Mouse (Mus musculus) MEL (cell line): ENCODE data around the gene Fhl2. TPM values are rescaled to one million over a fixed set of nuclear protein-coding genes. Genes with fewer than 3 reads are reported as not detected.

Experiments used
- DNase-seq: peaks from one replicate; pipeline ENCODE4 v3.0.0; 2011; ENCODE audit warnings: low read depth, low spot score
- H3K27ac ChIP-seq: 2 replicates; pipeline ENCODE4 v1.5.1; 2012; ENCODE audit warnings: low read depth, mild to moderate bottlenecking, control low read depth, low read length, moderate library complexity; ENCODE audit not compliant: control insufficient read depth
- H3K27me3 ChIP-seq, 2 experiments: fragments of 150-350 bp in 1 of 2; sonication (generic) in 1 of 2; 2 replicates each; pipeline ENCODE4 v1.6.1; 2012; ENCODE audit warnings: low read length in 2 of 2, mild to moderate bottlenecking in 2 of 2, improper control_type of control experiment in 1 of 2, moderate library complexity in 1 of 2; ENCODE audit not compliant: insufficient read depth in 2 of 2, control insufficient read depth in 1 of 2
- H3K36me3 ChIP-seq, 2 experiments: 2 replicates each; pipeline ENCODE4 v1.6.1; 2012 to 2014; ENCODE audit warnings: low read length in 2 of 2, improper control_type of control experiment in 1 of 2, inconsistent platforms in 1 of 2, mild to moderate bottlenecking in 1 of 2; ENCODE audit not compliant: insufficient read depth in 2 of 2, control insufficient read depth in 1 of 2
- H3K4me1 ChIP-seq, 2 experiments: fragments of 150-350 bp in 1 of 2; sonication (generic) in 1 of 2; 2 replicates each; pipeline ENCODE4 v1.6.1; 2012; ENCODE audit warnings: low read length in 2 of 2, improper control_type of control experiment in 1 of 2, mild to moderate bottlenecking in 1 of 2; ENCODE audit not compliant: insufficient read depth in 2 of 2, control insufficient read depth in 1 of 2
- H3K4me3 ChIP-seq, 2 experiments: fragments of 150-350 bp in 1 of 2; sonication (generic) in 1 of 2; 2 replicates each; pipeline ENCODE4 v1.5.1; 2012; ENCODE audit warnings: low read depth in 2 of 2, low read length in 2 of 2, mild to moderate bottlenecking in 2 of 2, moderate library complexity in 2 of 2, control low read depth in 1 of 2, improper control_type of control experiment in 1 of 2; ENCODE audit not compliant: control insufficient read depth in 1 of 2, insufficient read depth in 1 of 2
- H3K79me2 ChIP-seq: 2 replicates; pipeline ENCODE4 v1.6.1; 2012; ENCODE audit warnings: mild to moderate bottlenecking, low read length, moderate library complexity; ENCODE audit not compliant: control insufficient read depth, poor library complexity, insufficient read depth
- H3K9ac ChIP-seq: 2 replicates; pipeline ENCODE4 v1.6.1; 2012; ENCODE audit warnings: low read depth, mild to moderate bottlenecking, control low read depth, low read length, moderate library complexity; ENCODE audit not compliant: control insufficient read depth, poor library complexity, severe bottlenecking
- H3K9me3 ChIP-seq: fragments of 150-350 bp; sonication (generic); replicated peaks from 2 replicates; pipeline ENCODE4 v1.6.1; 2012; ENCODE audit warnings: mild to moderate bottlenecking, low read length, improper control_type of control experiment, moderate library complexity; ENCODE audit not compliant: insufficient read depth
- BHLHE40 ChIP-seq: IDR thresholded peaks from 2 replicates; pipeline ENCODE4 v1.6.1; 2012; ENCODE audit warnings: low read depth, mild to moderate bottlenecking, inconsistent platforms, low read length, improper control_type of control experiment, borderline replicate concordance
- CHD1 ChIP-seq: IDR thresholded peaks from 2 replicates; pipeline ENCODE4 v1.6.1; 2012; ENCODE audit warnings: low read depth, mild to moderate bottlenecking, inconsistent platforms, low read length, improper control_type of control experiment
- CHD2 ChIP-seq: IDR thresholded peaks from 2 replicates; pipeline ENCODE4 v1.6.1; 2011; ENCODE audit warnings: low read length, improper control_type of control experiment
- CTCF ChIP-seq, 3 experiments: IDR thresholded peaks in 2 of 3; conservative IDR thresholded peaks in 1 of 3; 2 replicates each; pipeline ENCODE4 v1.5.1; 2011 to 2012; ENCODE audit warnings: low read length in 3 of 3, low read depth in 2 of 3, mild to moderate bottlenecking in 2 of 3, improper control_type of control experiment in 1 of 3, inconsistent platforms in 1 of 3, mixed read lengths in 1 of 3, moderate library complexity in 1 of 3; ENCODE audit not compliant: control insufficient read depth in 1 of 3, insufficient read depth in 1 of 3, poor library complexity in 1 of 3, severe bottlenecking in 1 of 3
- E2F4 ChIP-seq: IDR thresholded peaks from 2 replicates; pipeline ENCODE4 v1.6.1; 2011; ENCODE audit warnings: low read depth, low read length, improper control_type of control experiment, borderline replicate concordance
- ELF1 ChIP-seq: IDR thresholded peaks from 2 replicates; pipeline ENCODE4 v1.6.1; 2014; ENCODE audit warnings: low read depth, mild to moderate bottlenecking, inconsistent platforms, low read length, improper control_type of control experiment, moderate library complexity
- ETS1 ChIP-seq: IDR thresholded peaks from 2 replicates; pipeline ENCODE4 v1.6.1; 2012; ENCODE audit warnings: low read depth, mild to moderate bottlenecking, inconsistent platforms, low read length, improper control_type of control experiment, moderate library complexity
- GABPA ChIP-seq: IDR thresholded peaks from 2 replicates; pipeline ENCODE4 v1.6.1; 2012; ENCODE audit warnings: low read depth, mild to moderate bottlenecking, inconsistent platforms, low read length, improper control_type of control experiment, moderate library complexity
- GATA1 ChIP-seq: IDR thresholded peaks from 2 replicates; pipeline ENCODE4 v1.6.1; 2011; ENCODE audit warnings: low read depth, low read length, improper control_type of control experiment
- HCFC1 ChIP-seq: IDR thresholded peaks from 2 replicates; pipeline ENCODE4 v1.6.1; 2012; ENCODE audit warnings: low read depth, mild to moderate bottlenecking, inconsistent platforms, low read length, improper control_type of control experiment, moderate library complexity
- JUND ChIP-seq: IDR thresholded peaks from 2 replicates; pipeline ENCODE4 v1.6.1; 2011; ENCODE audit warnings: low read depth, mild to moderate bottlenecking, improper control_type of control experiment, low read length
- MAFK ChIP-seq: IDR thresholded peaks from 2 replicates; pipeline ENCODE4 v1.6.1; 2011; ENCODE audit warnings: low read depth, mild to moderate bottlenecking, low read length, improper control_type of control experiment, borderline replicate concordance
- MAX ChIP-seq: IDR thresholded peaks from 2 replicates; pipeline ENCODE4 v1.6.1; 2011; ENCODE audit warnings: low read length, improper control_type of control experiment
- MAZ ChIP-seq: IDR thresholded peaks from 2 replicates; pipeline ENCODE4 v1.6.1; 2012; ENCODE audit warnings: low read depth, mild to moderate bottlenecking, inconsistent platforms, low read length, improper control_type of control experiment
- MEF2A ChIP-seq: IDR thresholded peaks from 2 replicates; pipeline ENCODE4 v1.6.1; 2014; ENCODE audit warnings: low read depth, mild to moderate bottlenecking, inconsistent platforms, low read length, improper control_type of control experiment; ENCODE audit not compliant: poor library complexity, insufficient replicate concordance, severe bottlenecking; ENCODE audit errors: extremely low read depth
- MXI1 ChIP-seq: IDR thresholded peaks from 2 replicates; pipeline ENCODE4 v1.6.1; 2011; ENCODE audit warnings: mild to moderate bottlenecking, low read depth, low read length, improper control_type of control experiment
- MYB ChIP-seq: IDR thresholded peaks from 2 replicates; pipeline ENCODE4 v1.6.1; 2011; ENCODE audit warnings: mild to moderate bottlenecking, low read depth, low read length, improper control_type of control experiment
- NELFE ChIP-seq: IDR thresholded peaks from 2 replicates; pipeline ENCODE4 v1.6.1; 2011; ENCODE audit warnings: low read depth, low read length, improper control_type of control experiment
- NRF1 ChIP-seq: IDR thresholded peaks from 2 replicates; pipeline ENCODE4 v1.6.1; 2014; ENCODE audit warnings: low read depth, mild to moderate bottlenecking, inconsistent platforms, low read length, improper control_type of control experiment, moderate library complexity; ENCODE audit not compliant: poor library complexity, insufficient read depth, severe bottlenecking
- POLR2A ChIP-seq, 2 experiments: IDR thresholded peaks; 2 replicates each; pipeline ENCODE4 v1.6.1; 2011 to 2012; ENCODE audit warnings: low read length in 2 of 2, mild to moderate bottlenecking in 2 of 2, control low read depth in 1 of 2, improper control_type of control experiment in 1 of 2, low read depth in 1 of 2, moderate library complexity in 1 of 2; ENCODE audit not compliant: control insufficient read depth in 1 of 2, insufficient read depth in 1 of 2, poor library complexity in 1 of 2
- POLR2AphosphoS2 ChIP-seq: IDR thresholded peaks from 2 replicates; pipeline ENCODE4 v1.6.1; 2011; ENCODE audit warnings: low read length, improper control_type of control experiment
- POLR2AphosphoS5 ChIP-seq: IDR thresholded peaks from 2 replicates; pipeline ENCODE4 v1.6.1; 2012; ENCODE audit warnings: low read depth, borderline replicate concordance, mild to moderate bottlenecking, inconsistent platforms, low read length, moderate library complexity, mixed read lengths
- RAD21 ChIP-seq: IDR thresholded peaks from 2 replicates; pipeline ENCODE4 v1.6.1; 2011; ENCODE audit warnings: mild to moderate bottlenecking, low read depth, low read length, improper control_type of control experiment
- SIN3A ChIP-seq: IDR thresholded peaks from 2 replicates; pipeline ENCODE4 v1.6.1; 2012; ENCODE audit warnings: low read length, improper control_type of control experiment, inconsistent platforms
- TAL1 ChIP-seq: IDR thresholded peaks from 2 replicates; pipeline ENCODE4 v1.6.1; 2012; ENCODE audit warnings: mild to moderate bottlenecking, inconsistent platforms, low read length, moderate library complexity, mixed read lengths
- TBP ChIP-seq: IDR thresholded peaks from 2 replicates; pipeline ENCODE4 v1.8.0; 2011; ENCODE audit warnings: low read depth, low read length, improper control_type of control experiment
- TCF12 ChIP-seq: IDR thresholded peaks from 2 replicates; pipeline ENCODE4 v1.6.1; 2014; ENCODE audit warnings: low read depth, mild to moderate bottlenecking, inconsistent platforms, low read length, improper control_type of control experiment, moderate library complexity
- UBTF ChIP-seq: IDR thresholded peaks from 2 replicates; pipeline ENCODE4 v1.6.1; 2012; ENCODE audit warnings: low read depth, mild to moderate bottlenecking, inconsistent platforms, low read length, improper control_type of control experiment, moderate library complexity, borderline replicate concordance; ENCODE audit not compliant: insufficient read depth
- ZKSCAN1 ChIP-seq: IDR thresholded peaks from 2 replicates; pipeline ENCODE4 v1.6.1; 2012; ENCODE audit warnings: low read depth, mild to moderate bottlenecking, inconsistent platforms, low read length, improper control_type of control experiment, moderate library complexity
- ZNF384 ChIP-seq: IDR thresholded peaks from 2 replicates; pipeline ENCODE4 v1.6.1; 2012; ENCODE audit warnings: low read depth, mild to moderate bottlenecking, inconsistent platforms, low read length, improper control_type of control experiment
- polyA plus RNA-seq, 2 experiments: library from polyadenylated mRNA; stranded (reverse) in 1 of 2; unstranded in 1 of 2; fragments of >175 nt in 1 of 2; fragments of >200 nt in 1 of 2; gene quantifications; 2 replicates each; pipeline versions ENCODE4 v1.2.1 to v1.2.4; 2012; ENCODE audit warnings: low replicate concordance in 2 of 2, low read depth in 1 of 2; ENCODE audit not compliant: insufficient read length in 2 of 2, insufficient read depth in 1 of 2, missing spikeins in 1 of 2
- total RNA-seq: library from RNA; depleted of rRNA; stranded (reverse); fragments of 300-350 nt; gene quantifications from 2 replicates; pipeline ENCODE4 v1.2.3, GENCODE M21; 2012

Gene Fhl2
- total and polyA plus RNA-seq, 3 experiments: not detected

- TF ChIP-seq SIN3A: no peak
- no peak for TF ChIP-seq CHD1
- TF ChIP-seq JUND: no peak
- no peak for TF ChIP-seq POLR2AphosphoS2
- no peak for TF ChIP-seq POLR2AphosphoS5
- no peak for TF ChIP-seq NRF1
- no peak for TF ChIP-seq MEF2A
- no peak for TF ChIP-seq CTCF (IDR thresholded peaks at IDR 0.05 in 2 of 3, conservative IDR thresholded peaks at IDR 0.05 in 1 of 3; ENCODE audit: control insufficient read depth in 1 of 3, insufficient read depth in 1 of 3, low read depth in 2 of 3, low read length in 3 of 3, poor library complexity in 1 of 3, severe bottlenecking in 1 of 3)
- no peak for TF ChIP-seq ZNF384
- TF ChIP-seq TCF12: no peak
- no peak for TF ChIP-seq GABPA
- no peak for TF ChIP-seq ETS1
- TF ChIP-seq MAX: no peak
- no peak for TF ChIP-seq POLR2A (IDR thresholded peaks at IDR 0.05; ENCODE audit: control insufficient read depth in 1 of 2, insufficient read depth in 1 of 2, low read depth in 1 of 2, low read length in 2 of 2, poor library complexity in 1 of 2)
- no peak for TF ChIP-seq TAL1
- no peak for TF ChIP-seq UBTF
- TF ChIP-seq MXI1: no peak
- no peak for TF ChIP-seq GATA1
- Histone ChIP-seq H3K4me1 (no peaks in the 10 kb centered on the region), H3K27me3 (no peaks in the 10 kb centered on the region), H3K27ac (no peak overlapping the region), H3K9ac (no peak overlapping the region), H3K36me3 (no peaks in the 10 kb centered on the region), H3K4me3 (no peak overlapping the region), H3K9me3 (no peaks in the 10 kb centered on the region), H3K79me2 (no peaks in the 10 kb centered on the region)
- DNase-seq: no peak
These were observed 4.3 kb downstream of the Fhl2 start for GRCm38 (mm10) chr1:43192471-43192870.

GRCm38 (mm10) chr1:43191078-43191477 lies 5.7 kb downstream of the Fhl2 start:
- no peak for DNase-seq
- TF ChIP-seq TBP (no peak), ETS1 (no peak), MAFK (no peak), RAD21 (no peak), MXI1 (no peak), E2F4 (no peak), TAL1 (no peak), JUND (no peak), MYB (no peak), POLR2AphosphoS2 (no peak), ZKSCAN1 (no peak), GATA1 (no peak), MAX (no peak), HCFC1 (no peak), NELFE (no peak), ELF1 (no peak), CHD2 (no peak), MAZ (no peak), BHLHE40 (no peak)
- Histone ChIP-seq H3K4me3 (no peak overlapping the region), H3K27me3 (no peaks in the 10 kb centered on the region), H3K36me3 (no peaks in the 10 kb centered on the region), H3K79me2 (no peaks in the 10 kb centered on the region), H3K4me1 (no peaks in the 10 kb centered on the region), H3K27ac (no peak overlapping the region), H3K9ac (no peak overlapping the region), H3K9me3 (no peaks in the 10 kb centered on the region)
